Mouse (Mus musculus): ENCODE results near the gene Gpr68.
A peak's percentile ranks its signal among the peaks of the same experiment; 100 is the strongest.

The Gpr68 gene

GRCm38 (mm10) chr12:100924646-100925339, 16.8 kb upstream of the Gpr68 start:
- no peak for DNase-seq (ENCODE audit: low spot score in 2 of 2)

DNA sequence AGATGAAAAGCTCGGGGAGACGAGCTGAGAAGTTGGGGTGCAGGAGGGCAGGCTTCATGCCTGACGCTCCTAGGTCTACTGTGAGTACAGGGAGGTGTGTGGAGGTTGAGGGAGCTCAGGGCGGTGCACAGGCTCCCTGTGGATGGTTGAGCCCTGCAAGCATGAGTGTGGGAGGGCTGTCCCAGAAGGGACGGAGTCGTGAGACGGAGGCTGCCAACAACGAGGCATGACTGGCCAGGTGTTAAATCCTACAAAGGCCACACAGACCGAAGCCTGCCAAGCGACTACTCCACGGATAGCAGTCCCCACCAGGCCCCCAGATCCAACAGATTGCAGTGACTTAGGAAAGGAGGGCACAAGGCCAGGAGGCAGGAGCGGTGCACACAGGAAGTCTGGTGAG, 2.7 kb upstream of the Gpr68 start:
- peak in 1 of 2 experiments; percentile 21 for DNase-seq (ENCODE audit: low spot score in 2 of 2)

GRCm38 (mm10) chr12:100909765-100910164, 1.8 kb upstream of the Gpr68 start:
- no peak for DNase-seq (ENCODE audit: low spot score in 2 of 2)

DNA sequence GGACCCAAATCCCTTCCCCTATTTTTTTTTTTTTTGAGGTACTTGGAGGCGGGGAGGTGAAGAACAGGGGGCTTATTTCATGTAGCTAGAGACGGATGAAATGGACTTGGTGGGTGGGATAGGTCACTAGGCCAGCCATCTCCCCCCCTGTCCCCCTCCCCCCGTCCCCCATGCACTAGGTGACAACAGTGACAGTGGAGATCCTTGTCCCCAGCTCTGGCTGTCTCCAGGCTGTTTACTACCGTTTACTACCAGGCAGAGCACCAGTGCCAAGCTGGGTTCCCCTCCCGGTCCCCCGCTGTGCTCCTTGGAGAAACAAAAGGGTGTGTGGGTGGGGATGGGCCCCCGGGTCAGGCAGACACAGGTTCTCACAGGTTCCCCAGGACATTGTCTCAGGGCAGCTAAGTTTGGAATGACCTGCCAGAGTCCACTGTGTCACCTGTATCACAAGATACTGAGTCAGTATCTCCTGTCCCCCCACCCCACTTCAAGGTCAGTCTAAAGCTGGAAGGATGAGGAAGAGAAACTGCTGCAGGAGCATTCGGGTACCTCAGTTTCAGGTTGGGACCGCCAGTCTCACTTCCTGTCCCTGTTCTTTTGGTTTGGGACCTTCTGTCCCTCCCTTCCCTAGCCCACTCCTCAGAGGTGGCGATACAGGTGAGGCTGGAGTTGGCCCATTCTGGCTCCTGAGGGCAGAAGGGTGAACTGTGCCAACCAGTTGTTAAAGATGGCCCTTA, 468 bp upstream of the Gpr68 start:
- no peak for DNase-seq (ENCODE audit: low spot score in 2 of 2)

- no peak for DNase-seq (ENCODE audit: low spot score in 2 of 2)
These were observed 1.1 kb downstream of the Gpr68 start for GRCm38 (mm10) chr12:100906861-100907260.

GRCm38 (mm10) chr12:100903761-100904160, 4.2 kb downstream of the Gpr68 start:
- no peak for DNase-seq (ENCODE audit: low spot score in 2 of 2)

DNA sequence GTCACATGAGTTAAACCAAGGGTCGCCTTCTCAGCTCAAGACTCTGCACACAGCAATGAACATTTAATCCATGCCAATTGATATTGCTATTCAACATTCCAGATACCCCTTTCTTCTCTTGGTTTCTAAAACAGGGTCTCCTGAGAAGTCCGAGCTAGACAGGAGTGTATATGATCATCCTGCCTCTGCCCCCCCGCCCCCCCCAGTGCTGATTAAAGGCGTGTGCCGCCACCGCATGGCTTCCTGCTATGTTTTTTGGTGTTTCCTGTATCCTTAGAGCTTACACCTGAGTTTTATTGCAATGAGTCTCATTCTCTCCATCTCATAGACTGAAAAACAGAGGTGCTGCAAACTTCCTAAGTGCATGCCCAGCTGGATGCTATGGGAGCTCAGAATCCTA, 6.6 kb downstream of the Gpr68 start:
- DNase-seq (ENCODE audit: low spot score in 2 of 2): no peak

GRCm38 (mm10) chr12:100900901-100901300, 7.1 kb downstream of the Gpr68 start:
- DNase-seq (ENCODE audit: low spot score in 2 of 2): no peak

- no peak for DNase-seq (ENCODE audit: low spot score in 2 of 2)
These were observed 8.8 kb downstream of the Gpr68 start for GRCm38 (mm10) chr12:100899111-100899640.

- no peak for DNase-seq (ENCODE audit: low spot score in 2 of 2)
These were observed 10.0 kb downstream of the Gpr68 start for GRCm38 (mm10) chr12:100897736-100898650.

DNA sequence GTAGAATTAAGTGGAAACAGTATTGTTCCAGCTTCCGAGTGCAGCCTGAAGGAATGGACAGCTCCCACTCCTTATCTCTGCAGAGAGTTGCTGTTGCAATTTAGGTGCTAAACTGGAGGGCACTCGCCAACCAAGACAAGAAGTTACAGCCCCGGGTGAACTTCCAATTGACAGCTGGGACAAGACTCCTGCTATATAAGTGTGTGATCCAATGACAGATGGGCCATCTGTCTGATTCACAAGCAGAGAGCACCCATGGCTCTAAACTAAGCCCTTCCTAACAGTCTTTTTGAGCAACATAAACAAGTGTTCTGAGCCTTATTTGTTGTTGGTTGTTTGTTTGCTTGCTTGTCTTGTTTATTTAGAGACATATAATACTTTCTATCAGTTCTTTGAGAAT, 11.3 kb downstream of the Gpr68 start:
- no peak for DNase-seq (ENCODE audit: low spot score in 2 of 2)

DNA sequence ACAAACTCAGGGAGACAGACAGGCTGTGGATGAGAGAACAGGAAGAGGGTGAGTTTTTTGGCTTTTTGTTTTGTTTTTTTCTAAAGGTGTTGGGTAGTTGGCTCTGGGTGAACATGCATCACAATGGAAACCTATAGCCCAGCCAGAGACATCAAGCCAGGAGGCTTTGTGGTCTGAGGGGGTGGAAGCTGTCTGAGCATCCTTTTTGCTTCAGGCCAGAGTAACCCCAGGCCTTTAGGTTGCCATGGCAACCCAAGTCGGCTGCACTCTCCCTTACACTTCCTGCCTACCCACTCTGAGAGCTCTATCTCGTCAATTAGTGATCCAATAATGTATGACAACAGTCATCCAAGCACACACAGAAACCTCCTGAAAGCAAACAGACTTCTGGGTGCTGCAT, 12.5 kb downstream of the Gpr68 start:
- no peak for DNase-seq (ENCODE audit: low spot score in 2 of 2)

- no peak for DNase-seq (ENCODE audit: low spot score in 2 of 2)
These were observed 17.4 kb downstream of the Gpr68 start for GRCm38 (mm10) chr12:100890548-100890947.

DNA sequence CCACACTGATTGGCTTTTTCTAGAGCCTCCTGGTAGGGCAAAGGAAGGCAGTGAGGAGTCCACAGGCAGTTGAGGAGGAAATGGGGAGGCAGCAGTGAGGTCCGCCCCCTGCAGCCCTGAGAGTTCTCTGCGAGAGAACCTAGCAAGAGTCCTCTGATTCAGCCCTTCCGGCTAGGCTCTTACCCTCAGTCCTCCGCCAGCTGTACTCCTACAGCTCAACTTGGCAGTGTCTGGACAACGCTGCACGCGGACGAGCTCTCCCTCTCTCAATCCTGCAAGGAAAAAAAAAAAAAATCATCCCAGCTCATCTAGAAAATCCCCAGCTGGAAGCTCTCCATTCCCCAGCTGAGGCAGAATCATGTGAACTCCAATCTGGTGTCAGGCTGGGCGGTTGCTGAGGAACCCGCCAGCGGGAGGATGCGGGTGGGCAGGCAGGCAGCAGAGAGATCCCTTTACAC, 20.2 kb downstream of the Gpr68 start:
- DNase-seq (ENCODE audit: low spot score in 2 of 2): peak; percentile 45 to 63

DNA sequence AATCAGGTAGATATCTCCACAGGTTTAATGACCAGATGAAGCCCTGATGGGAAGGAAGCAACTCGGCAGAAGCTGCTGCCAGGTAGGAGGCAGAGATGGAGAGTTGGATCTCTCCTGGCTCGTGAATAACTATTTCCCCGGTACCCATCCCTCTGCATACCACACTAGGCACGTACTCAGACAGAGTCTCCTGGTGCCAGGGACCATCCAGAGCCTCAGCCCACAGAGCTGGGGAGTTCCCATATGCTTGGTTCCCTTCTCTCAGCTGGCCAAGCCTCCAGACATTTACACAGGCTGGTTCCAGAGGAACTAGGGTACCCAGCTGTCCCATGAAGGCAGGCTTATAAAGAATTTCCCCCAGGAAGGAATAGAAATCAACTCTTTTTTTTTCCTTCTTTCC, 21.1 kb downstream of the Gpr68 start:
- no peak for DNase-seq (ENCODE audit: low spot score in 2 of 2)

DNA sequence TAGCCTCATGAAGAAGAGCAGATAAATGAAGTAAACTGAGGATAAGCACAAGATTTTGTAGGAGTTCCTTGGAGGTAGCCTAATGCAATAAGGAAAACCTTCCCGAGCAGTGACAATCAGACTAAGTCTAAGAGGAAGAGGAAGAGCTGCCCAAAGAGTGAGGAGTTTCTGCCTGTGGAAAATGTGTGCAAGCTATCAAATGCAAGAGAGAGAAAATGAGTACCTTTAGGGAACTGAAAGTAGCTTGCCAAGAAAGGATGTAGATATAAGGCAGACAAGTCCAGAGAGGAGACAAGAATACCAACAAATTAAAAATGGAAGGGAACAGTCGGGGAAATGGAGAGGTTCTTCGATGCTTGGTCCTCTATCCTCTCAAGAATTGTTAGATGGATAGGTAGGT, 22.4 kb downstream of the Gpr68 start:
- DNase-seq (ENCODE audit: low spot score in 2 of 2): no peak

DNA sequence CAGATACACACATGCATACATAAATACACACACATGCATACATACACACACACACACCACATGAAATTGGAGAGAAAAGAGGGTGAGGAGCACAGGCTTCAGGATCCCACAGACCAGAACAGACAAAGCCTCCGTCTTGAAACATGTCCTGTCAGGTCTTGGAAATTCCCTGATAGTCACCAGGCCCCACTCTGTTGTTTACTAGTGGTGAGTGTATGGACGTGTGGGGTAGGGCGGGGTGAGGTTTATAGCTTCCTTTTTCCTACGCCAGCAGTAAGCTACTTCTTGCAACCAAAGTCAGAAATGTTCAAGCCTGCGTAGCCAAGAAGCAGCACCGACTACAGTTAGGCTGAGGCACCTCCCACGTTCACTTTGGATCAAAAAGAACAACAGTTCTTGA, 24.8 kb downstream of the Gpr68 start:
- no peak for DNase-seq (ENCODE audit: low spot score in 2 of 2)

GRCm38 (mm10) chr12:100878556-100878955, 29.4 kb downstream of the Gpr68 start:
- DNase-seq (ENCODE audit: low spot score in 2 of 2): no peak

- no peak for DNase-seq (ENCODE audit: low spot score in 2 of 2)
These were observed 30.1 kb downstream of the Gpr68 start for GRCm38 (mm10) chr12:100877936-100878335.

- DNase-seq (ENCODE audit: low spot score in 2 of 2): no peak
These were observed 32.0 kb downstream of the Gpr68 start for GRCm38 (mm10) chr12:100875960-100876359.

DNA sequence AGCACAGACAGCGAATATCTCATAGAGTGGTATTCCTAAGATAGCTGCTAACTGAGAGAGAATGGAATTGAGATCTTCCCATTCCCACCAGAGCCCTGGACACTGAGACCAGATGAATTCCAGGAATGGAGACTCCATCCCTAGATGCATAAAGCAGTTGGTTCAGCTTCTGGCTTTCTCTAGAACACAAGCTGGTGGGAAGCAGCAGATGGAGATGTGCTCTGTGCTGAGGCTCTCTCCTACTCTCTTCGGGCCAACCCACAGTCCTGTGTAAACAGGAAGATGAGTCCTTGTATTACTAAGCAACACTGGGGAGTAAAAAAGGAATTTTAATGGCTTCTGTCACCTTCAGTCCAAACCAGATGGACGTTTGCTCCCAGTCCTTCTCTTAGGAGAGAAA, 32.4 kb downstream of the Gpr68 start:
- no peak for DNase-seq (ENCODE audit: low spot score in 2 of 2)

DNA sequence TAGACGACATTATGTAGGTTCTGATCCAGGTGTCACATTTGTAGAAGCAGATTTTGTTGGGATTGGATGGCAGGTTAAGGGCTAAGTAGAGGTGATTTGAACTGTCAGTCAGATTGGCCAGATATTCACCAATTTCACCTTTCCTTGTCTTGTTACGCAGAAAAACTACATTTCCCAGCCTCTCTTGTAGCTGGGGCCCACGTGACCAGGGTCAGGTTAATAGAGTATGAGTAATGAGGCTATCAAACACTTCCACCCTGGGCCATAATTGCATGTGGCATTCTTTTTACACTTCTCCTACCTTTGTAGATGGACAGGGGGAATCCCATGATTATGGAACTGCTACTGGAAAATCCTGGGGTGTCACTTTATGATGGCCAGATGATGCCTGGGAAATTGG, 34.4 kb downstream of the Gpr68 start:
- DNase-seq (ENCODE audit: low spot score in 2 of 2): no peak

All from frontal cortex, postnatal 10 days (tissue).